Mouse (Mus musculus) thymus, adult 2 months (tissue): ENCODE measurements around the gene Med7.

Experiments used
- CTCF ChIP-seq: fragments of 200-500 bp; IDR thresholded peaks from 2 replicates; pipeline ENCODE4 v1.5.1; 2012; ENCODE audit warnings: mild to moderate bottlenecking, control low read depth, low read length, moderate library complexity, borderline replicate concordance; ENCODE audit not compliant: control insufficient read depth, poor library complexity, insufficient read depth; ENCODE audit errors: extremely low read depth
- POLR2A ChIP-seq: fragments of 200-500 bp; IDR thresholded peaks from 2 replicates; pipeline ENCODE4 v1.6.1; 2012; ENCODE audit warnings: mild to moderate bottlenecking, low read length, control low read depth, moderate library complexity; ENCODE audit not compliant: control insufficient read depth, poor library complexity, insufficient read depth; ENCODE audit errors: extremely low read depth

- no peak for TF ChIP-seq CTCF
- TF ChIP-seq POLR2A = no peak
Measured at GRCm38 (mm10) chr11:46410018-46410563, 26.6 kb upstream of the Med7 start.
